Mouse (Mus musculus) kidney, postnatal 25 days (tissue): ENCODE measurements at regions not wholly inside any gene's neighbourhood (a gene's known extent, or its start where the extent isn't known, plus 50 kb on each side); places are given as distances from the start of the nearest gene placed in this dataset.
A peak's percentile ranks its signal among the peaks of the same experiment; 100 is the strongest.
"Not testable (repeated sequence)": the region's sequence is repeated elsewhere in the genome, so short reads cannot be mapped to it uniquely, and the experiment has no call there.

Experiments used
- DNase-seq, 2 experiments: peaks; one replicate each; pipeline ENCODE4 v3.0.0; 2021; ENCODE audit warnings: mixed read lengths in 2 of 2

DNA sequence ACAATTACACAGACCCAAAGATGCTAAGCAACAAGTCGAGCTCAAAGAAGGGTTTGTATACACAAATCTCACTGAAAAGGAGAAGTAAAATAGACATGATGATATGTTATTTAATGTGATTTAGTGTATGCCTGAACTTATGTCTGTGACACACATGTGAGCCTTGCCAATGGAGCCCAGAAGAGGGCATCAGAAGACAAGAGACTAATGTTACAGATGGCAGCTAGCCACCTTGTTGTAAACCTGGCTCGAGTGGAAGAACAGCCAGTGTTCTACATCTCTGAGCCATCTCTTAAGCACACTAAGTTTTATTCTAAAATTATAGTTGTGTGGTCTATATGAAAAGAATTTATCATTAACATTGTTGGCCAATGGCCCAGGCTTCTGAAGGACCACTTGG lies 943.7 kb upstream of the Prmt6 start:
- DNase-seq = no peak

DNA sequence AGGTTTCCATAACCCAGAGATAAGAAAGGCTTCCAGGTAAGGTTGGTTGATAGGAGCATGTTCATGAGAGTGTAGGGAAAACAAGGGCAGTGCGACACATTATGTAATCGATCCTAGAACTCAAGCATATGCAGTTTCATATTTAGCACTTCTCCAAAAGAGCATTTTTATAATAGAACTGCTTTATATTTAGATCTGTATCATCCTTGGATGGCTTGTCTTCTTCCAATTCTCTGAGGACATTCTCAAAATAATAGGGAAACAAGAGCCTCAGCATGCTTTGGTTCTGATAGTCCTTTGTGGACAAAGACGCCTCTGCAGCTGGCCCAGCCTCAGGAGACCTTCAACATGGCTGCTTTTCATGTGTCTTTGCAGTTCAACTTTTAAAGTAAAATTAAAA lies 915.9 kb upstream of the Prmt6 start:
- DNase-seq = no peak

DNA sequence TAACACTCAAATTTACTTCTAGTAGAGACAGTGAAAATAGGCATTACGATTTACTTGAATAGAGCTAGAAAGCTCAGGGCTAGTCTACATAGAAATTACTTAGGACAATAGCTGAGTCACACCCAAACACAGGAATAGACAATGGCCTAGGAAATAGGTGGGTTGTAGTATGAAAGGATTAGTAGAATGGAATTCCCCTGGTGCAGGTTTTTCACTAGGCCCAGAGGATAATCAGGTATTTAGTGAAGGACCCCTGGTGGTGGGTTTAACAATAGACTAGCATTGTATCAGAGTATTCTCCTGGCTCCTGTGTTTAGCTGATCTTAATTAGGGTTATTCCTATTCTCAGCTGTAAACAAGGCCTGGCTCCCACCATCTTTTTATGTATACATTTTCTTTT lies 890.4 kb upstream of the Prmt6 start:
- not testable (repeated sequence) for DNase-seq

DNA sequence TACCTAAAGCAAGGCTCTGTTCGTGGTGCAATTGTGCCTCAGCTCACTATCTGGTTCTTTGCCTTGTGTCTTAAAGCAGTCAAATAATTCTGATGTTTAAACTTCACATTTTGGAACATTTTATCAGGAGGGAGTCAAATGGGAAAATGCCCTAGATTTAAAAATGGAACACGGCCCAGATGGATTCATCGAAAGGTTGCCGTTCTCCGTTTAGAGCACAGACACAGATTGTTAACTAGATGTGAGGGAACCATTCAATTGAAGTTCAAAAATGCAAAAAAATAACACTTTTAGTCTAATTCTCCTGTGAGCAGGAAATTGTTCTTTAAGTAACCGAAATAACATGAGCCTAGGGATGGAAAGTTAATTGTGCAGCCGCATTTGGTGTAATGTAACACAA lies 858.2 kb upstream of the Prmt6 start:
- no peak for DNase-seq

DNA sequence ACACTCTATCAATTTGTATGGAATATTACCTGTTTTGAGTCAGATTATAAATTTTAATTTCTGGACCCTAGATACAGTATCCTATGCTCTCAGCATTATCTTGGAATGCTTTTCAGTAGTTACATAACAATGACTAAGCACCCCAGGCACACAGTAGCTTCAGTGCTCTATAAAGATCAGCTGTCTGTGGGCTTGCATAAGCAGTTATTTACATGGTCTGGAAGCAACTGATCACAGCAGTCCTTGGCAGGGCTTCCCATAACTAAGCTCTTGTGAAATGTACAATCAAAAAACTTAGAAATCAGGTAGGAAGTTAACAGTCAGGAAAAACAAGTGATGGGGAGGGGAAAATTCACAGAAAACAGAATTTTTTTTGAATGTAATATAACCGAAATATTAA lies 851.8 kb upstream of the Prmt6 start:
- DNase-seq = no peak

DNA sequence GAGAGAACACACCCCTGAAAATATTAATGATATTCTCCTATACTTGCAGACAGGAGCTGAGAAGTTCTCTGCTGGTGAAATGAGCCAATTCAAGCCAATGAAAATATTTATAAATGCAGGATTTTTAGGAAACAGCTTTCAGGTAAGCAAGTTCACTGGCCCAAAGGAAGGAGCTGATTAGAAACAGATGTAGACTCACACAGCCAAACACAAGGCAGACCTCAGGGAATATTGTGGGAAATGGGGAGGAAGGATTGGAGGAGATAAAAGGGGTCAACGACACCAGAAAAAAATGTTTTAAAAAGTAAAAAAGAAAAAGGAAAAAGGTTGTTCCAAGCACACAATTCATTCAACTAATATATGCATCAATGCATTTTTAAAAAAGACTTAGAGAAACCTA lies 823.5 kb upstream of the Prmt6 start:
- no peak for DNase-seq

DNA sequence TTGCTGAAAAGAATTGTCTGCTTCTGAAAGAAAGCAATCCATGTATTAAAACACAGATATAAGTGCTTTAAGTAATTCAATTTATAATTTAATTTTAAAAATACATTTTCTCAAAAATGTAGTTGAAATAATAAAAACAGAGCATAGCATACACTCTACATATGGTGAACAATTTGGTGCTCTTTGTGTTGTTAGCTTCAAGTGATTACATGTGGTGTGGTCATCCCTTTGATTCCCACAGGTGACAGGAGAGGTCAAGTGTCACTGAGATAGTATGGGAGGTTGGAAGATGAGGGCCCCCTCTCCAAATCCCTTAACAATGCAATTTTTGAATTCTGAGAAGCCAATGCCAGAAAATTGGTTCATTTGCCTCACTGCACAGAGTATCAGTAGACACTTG lies 819.5 kb upstream of the Prmt6 start:
- DNase-seq = no peak

DNA sequence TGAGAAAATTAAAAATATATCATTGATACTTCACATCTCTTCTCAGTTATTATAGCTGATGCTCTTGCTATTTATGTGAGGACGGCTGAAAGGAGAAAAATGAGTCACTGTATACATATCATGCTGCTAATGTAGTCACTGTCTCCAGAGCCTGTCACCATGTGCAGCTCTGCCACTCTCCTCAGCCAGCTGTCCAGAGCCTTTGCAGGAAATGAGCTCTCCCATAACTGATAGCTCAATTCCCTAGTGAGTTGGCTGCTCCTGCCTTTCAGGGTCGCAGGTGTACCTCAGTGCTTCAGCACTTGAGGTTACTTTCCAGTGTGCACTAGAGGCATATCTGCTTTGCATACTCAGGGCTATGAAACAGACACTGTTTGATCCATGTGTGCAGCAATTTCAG lies 819.0 kb upstream of the Prmt6 start:
- DNase-seq = no peak

DNA sequence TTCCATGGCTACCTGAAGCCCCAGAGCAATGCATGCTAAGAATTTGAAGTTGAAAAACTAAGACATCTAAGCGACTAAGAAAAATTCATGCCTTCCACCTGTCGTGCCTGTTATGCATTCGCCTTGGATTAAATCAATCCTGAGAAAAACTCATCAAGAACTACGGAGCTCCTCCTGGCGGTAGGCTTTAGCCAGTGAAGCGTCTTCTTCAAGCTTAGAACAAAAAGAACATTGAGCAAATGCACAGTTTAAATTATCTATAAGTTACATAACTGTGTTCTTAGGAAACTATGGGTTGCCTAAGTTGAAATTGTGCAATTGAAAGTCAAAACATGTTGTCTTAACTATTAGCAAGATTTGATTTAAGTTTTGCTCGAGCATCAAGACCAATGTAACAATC lies 818.4 kb upstream of the Prmt6 start:
- peak in 1 of 2 experiments; percentile 21 for DNase-seq

DNA sequence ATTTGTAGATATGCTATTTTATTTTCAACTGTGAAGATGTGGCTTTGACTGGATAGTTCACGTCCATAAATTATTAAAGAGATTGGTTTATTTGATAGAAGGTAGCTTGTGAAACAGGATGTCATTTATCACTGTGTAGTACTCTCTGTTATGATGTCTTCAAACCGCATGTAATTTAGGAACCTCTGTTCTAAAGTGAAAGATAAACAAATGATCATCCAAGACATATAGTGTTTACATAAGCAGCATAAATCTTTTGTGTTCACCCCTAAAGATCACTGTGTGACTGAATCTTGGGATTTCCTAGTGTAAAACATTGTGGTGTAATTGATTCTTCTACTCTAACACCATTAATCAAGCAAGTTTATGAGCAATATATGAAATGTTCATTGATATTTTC lies 798.8 kb upstream of the Prmt6 start:
- no peak for DNase-seq
